Mouse (Mus musculus): ENCODE measurements around the gene Lzts3.

DNA sequence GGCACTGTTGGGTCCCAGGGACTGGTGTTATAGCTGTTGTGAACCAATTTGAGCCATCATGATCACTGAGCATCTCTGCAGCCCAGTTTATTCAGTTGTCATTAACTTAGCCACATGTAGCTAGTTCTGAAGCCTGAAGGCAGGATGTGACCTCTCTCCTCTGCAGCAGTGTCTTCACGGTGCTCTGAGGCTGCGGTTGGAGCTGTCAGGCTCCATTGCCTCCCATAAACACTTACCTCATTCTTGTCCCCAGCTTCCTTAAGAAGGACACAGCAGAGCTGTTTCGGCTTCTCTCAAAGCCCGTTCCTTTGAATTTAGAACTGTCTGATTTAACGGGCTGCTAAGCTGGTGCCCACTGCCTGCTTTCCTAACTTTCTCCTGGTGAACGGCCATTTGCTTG, 37.3 kb upstream of the Lzts3 start:
- TF ChIP-seq CTCF (IDR thresholded peaks at IDR 0.05; ENCODE audit: borderline replicate concordance, extremely low read depth, insufficient read depth, insufficient read length) (no peak), POLR2A (IDR thresholded peaks at IDR 0.05; ENCODE audit: borderline replicate concordance, extremely low read depth, insufficient read depth, insufficient read length, poor library complexity, severe bottlenecking) (no peak)

Measured in brain, embryonic 14.5 days (tissue).